Mouse (Mus musculus) heart, embryonic 16.5 days (tissue): ENCODE measurements at regions not wholly inside any gene's neighbourhood (a gene's known extent, or its start where the extent isn't known, plus 50 kb on each side); places are given as distances from the start of the nearest gene placed in this dataset.

Experiments
- ATAC-seq: fragments of 200-750 bp; cut with Nextera tagmentation; replicated peaks from 2 replicates; pipeline ENCODE4 v1.8.0; 2017; ENCODE audit warnings: moderate number of reproducible peaks; ENCODE audit not compliant: insufficient read depth, low FRiP score; ENCODE audit errors: extremely low read depth
- H3K27ac ChIP-seq: fragments of 300-500 bp; sonication (generic); 2 replicates; pipeline ENCODE4 v1.5.1; 2014; ENCODE audit warnings: mild to moderate bottlenecking, low read length, control low read depth, moderate library complexity
- H3K27me3 ChIP-seq: fragments of 300-500 bp; sonication (generic); 2 replicates; pipeline ENCODE4 v1.6.1; 2014; ENCODE audit warnings: low read length, mixed read lengths; ENCODE audit not compliant: control insufficient read depth, insufficient read depth
- H3K36me3 ChIP-seq: fragments of 300-500 bp; sonication (generic); 2 replicates; pipeline ENCODE4 v1.6.1; 2014; ENCODE audit not compliant: control insufficient read depth, insufficient read depth
- H3K4me1 ChIP-seq: fragments of 300-500 bp; sonication (generic); 2 replicates; pipeline ENCODE4 v1.6.1; 2014; ENCODE audit warnings: low read length, mixed read lengths; ENCODE audit not compliant: control insufficient read depth, insufficient read depth
- H3K4me2 ChIP-seq: fragments of 300-500 bp; sonication (generic); 2 replicates; pipeline ENCODE4 v1.6.1; 2014; ENCODE audit warnings: low read depth, mild to moderate bottlenecking, control low read depth, low read length
- H3K4me3 ChIP-seq: fragments of 300-500 bp; sonication (generic); 2 replicates; pipeline ENCODE4 v1.5.1; 2014; ENCODE audit warnings: mild to moderate bottlenecking, control low read depth, low read length
- H3K9ac ChIP-seq: fragments of 300-500 bp; sonication (generic); 2 replicates; pipeline ENCODE4 v1.6.1; 2014; ENCODE audit warnings: low read length, control low read depth
- H3K9me3 ChIP-seq: fragments of 300-500 bp; sonication (generic); replicated peaks from 2 replicates; pipeline ENCODE4 v1.6.1; 2016; ENCODE audit warnings: low read length; ENCODE audit not compliant: control insufficient read depth
- WGBS: fragments of 180-500 bp; shearing (Covaris S2); extraction: QIAGEN DNeasy Blood & Tissue Kit; methylation state at CpG from one replicate; pipeline ENCODE4 v1.1.7; 2014; 5-methylcytosine and 5-hydroxymethylcytosine counted together

DNA sequence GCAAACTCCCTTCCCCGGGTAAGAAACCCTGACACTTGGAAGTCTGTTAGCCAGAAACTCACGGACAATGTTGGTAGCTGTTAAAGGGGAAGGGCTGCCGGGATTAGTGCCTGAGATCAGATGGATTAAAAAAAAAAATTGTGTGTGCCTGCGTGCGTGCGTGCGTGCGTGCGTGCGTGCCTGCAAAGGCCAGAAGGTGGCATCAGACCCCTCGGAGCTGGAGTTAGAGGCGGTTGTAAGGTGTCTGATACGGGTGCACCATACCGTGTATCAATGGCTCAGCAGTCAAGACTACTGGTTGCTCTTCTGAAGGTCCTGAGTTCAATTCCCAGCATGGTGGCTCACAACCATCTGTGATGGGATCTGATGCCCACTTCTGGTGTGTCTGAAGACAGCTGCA is 59.0 kb upstream of the Ccdc167 start:
- WGBS: 84% methylated on average over 14 of the region's 14 CpGs
- Histone ChIP-seq H3K27ac (no peak overlapping the region), H3K9me3 (no peaks in the 10 kb centered on the region), H3K4me2 (no peak overlapping the region), H3K36me3 (no peaks in the 10 kb centered on the region), H3K27me3 (no peaks in the 10 kb centered on the region; the same call in 1 of the 2 replicates), H3K4me1 (no peaks in the 10 kb centered on the region), H3K4me3 (no peak overlapping the region), H3K9ac (no peak overlapping the region)
- ATAC-seq: no peak

DNA sequence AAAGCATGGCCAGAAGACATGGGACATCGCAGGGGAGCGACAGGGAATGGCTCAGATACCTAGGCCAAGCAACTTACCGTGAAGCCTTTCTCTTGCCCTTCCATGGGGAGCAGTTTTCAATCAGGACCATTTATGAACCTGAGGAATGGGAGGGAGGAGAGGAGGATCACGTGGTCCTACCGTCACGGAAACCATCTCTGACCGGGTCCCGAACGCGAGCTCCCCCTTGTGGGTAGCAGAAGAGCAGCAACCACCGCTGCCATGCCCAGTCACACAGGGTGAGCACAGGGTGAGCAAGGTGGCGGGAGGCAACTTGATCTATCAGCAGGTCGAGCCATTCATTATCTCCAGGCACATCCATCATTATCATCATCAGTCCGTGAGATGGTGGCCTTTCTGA is 56.5 kb upstream of the Ccdc167 start:
- Histone ChIP-seq H3K9me3 (no peaks in the 10 kb centered on the region), H3K4me1 (no peaks in the 10 kb centered on the region), H3K36me3 (no peaks in the 10 kb centered on the region), H3K27ac (no peak overlapping the region), H3K27me3 (no peaks in the 10 kb centered on the region; the same call in 1 of the 2 replicates), H3K4me2 (no peak overlapping the region), H3K9ac (no peak overlapping the region), H3K4me3 (no peak overlapping the region)
- ATAC-seq: no peak
- 17% methylated on average over 14 of the region's 14 CpGs for WGBS

DNA sequence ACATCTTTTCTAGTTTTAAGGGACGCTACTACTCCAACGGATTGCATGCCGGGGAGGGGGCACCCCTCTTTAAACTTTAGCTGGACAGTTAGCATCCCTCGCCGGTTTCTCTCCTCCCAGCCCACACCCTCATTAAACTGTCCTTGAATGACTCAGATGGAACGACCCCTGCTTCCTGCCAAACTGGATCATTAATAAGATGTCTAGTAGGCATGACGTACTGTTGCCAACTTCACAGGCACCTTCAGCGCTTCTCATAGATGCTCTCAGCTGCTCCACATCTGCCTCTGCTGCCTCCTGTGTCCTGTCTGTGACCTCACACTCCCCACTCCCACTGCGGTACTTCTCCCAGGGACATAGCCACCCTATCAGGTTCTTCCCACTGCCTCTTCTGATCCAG is 54.1 kb upstream of the Ccdc167 start:
- Histone ChIP-seq H3K4me2 (no peak overlapping the region), H3K9ac (no peak overlapping the region), H3K4me1 (peaks cover 5% of the 10 kb centered on the region), H3K4me3 (no peak overlapping the region), H3K27ac (no peak overlapping the region), H3K27me3 (no peaks in the 10 kb centered on the region; the same call in 1 of the 2 replicates), H3K36me3 (no peaks in the 10 kb centered on the region), H3K9me3 (no peaks in the 10 kb centered on the region)
- ATAC-seq: no peak
- 63% methylated on average over 9 of the region's 9 CpGs for WGBS

DNA sequence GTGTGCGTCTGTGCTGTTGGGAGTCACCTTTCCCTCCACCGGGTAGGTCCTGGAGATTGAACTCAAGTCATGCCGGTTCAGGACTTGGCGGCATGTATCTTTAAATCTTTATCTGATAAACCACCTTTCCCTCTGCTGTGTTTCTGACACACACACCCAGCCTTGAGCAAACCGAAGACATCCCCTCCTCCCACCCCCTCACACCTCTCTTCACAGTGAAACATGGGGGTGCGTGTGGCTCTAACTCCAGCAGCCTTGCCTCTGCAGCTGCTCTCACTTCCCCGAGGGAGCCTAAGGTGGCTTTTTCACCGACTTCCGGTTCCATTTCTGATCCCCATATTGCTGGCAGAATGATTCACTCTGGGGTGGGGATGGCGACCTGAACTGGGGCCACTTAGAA is 52.8 kb upstream of the Ccdc167 start:
- WGBS: 75% methylated on average over 10 of the region's 10 CpGs
- Histone ChIP-seq H3K4me3 (no peak overlapping the region), H3K4me1 (peaks cover 5% of the 10 kb centered on the region), H3K27me3 (no peaks in the 10 kb centered on the region; the same call in 1 of the 2 replicates), H3K9ac (no peak overlapping the region), H3K9me3 (no peaks in the 10 kb centered on the region), H3K27ac (peak overlapping the region; percentile 71), H3K4me2 (no peak overlapping the region), H3K36me3 (no peaks in the 10 kb centered on the region)
- ATAC-seq: 0 out of 2 replicates have a peak, but pooled peaks have one; percentile 38

DNA sequence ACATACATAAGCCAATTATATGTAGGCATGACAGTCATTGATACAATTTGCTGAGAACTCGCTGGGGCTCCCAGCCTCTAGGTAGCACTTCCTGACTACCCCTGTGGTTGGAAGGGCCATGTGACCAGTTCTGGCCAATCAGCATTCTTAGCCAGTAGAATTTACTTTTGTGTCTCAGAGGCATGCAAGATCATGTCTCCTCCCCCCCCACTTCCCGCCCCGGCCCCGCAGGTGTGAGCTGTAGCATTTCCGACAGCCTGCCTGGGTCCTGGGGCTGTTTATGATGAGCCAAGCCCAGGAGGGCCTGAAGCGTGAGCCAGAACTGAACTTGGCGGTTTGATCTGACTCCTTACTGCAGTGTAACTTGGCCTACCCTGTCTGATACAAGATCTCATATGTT is 52.3 kb upstream of the Ccdc167 start:
- H3K36me3 ChIP-seq: no peaks in the 10 kb centered on the region
- H3K4me1 ChIP-seq: peaks cover 5% of the 10 kb centered on the region
- no peaks in the 10 kb centered on the region; the same call in 1 of the 2 replicates for H3K27me3 ChIP-seq
- WGBS: 55% methylated on average over 7 of the region's 7 CpGs
- peak; percentile 64 for ATAC-seq
- no peaks in the 10 kb centered on the region for H3K9me3 ChIP-seq
- peak overlapping the region; percentile 71 for H3K27ac ChIP-seq
- H3K4me3 ChIP-seq: no peak overlapping the region
- H3K4me2 ChIP-seq: no peak overlapping the region
- H3K9ac ChIP-seq: no peak overlapping the region

DNA sequence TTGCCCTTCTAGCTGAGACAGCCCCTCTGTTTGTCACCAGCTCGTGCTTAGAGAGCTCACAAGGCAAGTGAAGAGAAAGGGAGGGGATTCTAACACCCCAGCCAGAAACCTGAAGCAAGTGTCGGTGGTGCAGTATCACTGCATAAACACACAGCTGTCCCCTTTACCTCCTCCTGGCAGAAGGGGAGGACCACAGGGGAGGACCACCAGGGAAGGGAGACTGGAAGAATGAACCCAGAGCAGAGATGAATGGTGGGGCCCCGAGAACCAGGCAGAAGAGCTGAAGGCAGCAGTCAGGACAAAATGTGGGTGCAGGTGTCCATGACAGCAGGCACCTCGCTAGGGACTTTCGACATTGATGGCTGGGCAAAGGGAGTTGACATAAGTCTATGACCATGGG is 51.8 kb upstream of the Ccdc167 start:
- no peaks in the 10 kb centered on the region; the same call in 1 of the 2 replicates for H3K27me3 ChIP-seq
- peak overlapping the region; percentile 29; the same call in 1 of the 2 replicates for H3K27ac ChIP-seq
- 60% methylated on average over 5 of the region's 5 CpGs for WGBS
- peaks cover 5% of the 10 kb centered on the region for H3K4me1 ChIP-seq
- no peak overlapping the region for H3K4me3 ChIP-seq
- no peak overlapping the region for H3K9ac ChIP-seq
- no peak overlapping the region for H3K4me2 ChIP-seq
- no peaks in the 10 kb centered on the region for H3K9me3 ChIP-seq
- no peaks in the 10 kb centered on the region for H3K36me3 ChIP-seq
- no peak for ATAC-seq
